Mouse (Mus musculus) cortical plate, adult 2 months (tissue): ENCODE results near the gene Swi5. TPM values are rescaled to one million over a fixed set of nuclear protein-coding genes. Genes with fewer than 3 reads are reported as not detected.

Source experiments
- H3K27ac ChIP-seq: fragments of 200-500 bp; 2 replicates; pipeline ENCODE4 v1.5.1; 2012; ENCODE audit warnings: low read length, control low read depth, inconsistent platforms; ENCODE audit not compliant: insufficient read depth
- H3K4me1 ChIP-seq: fragments of 200-500 bp; 2 replicates; pipeline ENCODE4 v1.6.1; 2011; ENCODE audit warnings: low read length; ENCODE audit not compliant: control insufficient read depth, insufficient read depth
- H3K4me3 ChIP-seq: fragments of 200-500 bp; 2 replicates; pipeline ENCODE4 v1.5.1; 2011; ENCODE audit warnings: mild to moderate bottlenecking, low read length, control low read depth; ENCODE audit not compliant: insufficient read depth
- CTCF ChIP-seq: fragments of 200-500 bp; IDR thresholded peaks from 2 replicates; pipeline ENCODE4 v1.5.1; 2011; ENCODE audit warnings: mild to moderate bottlenecking, control low read depth, low read length; ENCODE audit not compliant: insufficient read depth; ENCODE audit errors: extremely low read depth
- POLR2A ChIP-seq: fragments of 200-500 bp; IDR thresholded peaks from 2 replicates; pipeline ENCODE4 v1.6.1; 2011; ENCODE audit warnings: mild to moderate bottlenecking, low read length, control low read depth; ENCODE audit not compliant: insufficient read depth; ENCODE audit errors: extremely low read depth
- polyA plus RNA-seq: library from polyadenylated mRNA; depleted of rRNA; stranded (reverse); fragments of >200 nt; gene quantifications from 2 replicates; pipeline ENCODE4 v1.2.3, GENCODE M21; 2012

Swi5 gene
- polyA plus RNA-seq, 1 experiment, result 268 TPM

DNA sequence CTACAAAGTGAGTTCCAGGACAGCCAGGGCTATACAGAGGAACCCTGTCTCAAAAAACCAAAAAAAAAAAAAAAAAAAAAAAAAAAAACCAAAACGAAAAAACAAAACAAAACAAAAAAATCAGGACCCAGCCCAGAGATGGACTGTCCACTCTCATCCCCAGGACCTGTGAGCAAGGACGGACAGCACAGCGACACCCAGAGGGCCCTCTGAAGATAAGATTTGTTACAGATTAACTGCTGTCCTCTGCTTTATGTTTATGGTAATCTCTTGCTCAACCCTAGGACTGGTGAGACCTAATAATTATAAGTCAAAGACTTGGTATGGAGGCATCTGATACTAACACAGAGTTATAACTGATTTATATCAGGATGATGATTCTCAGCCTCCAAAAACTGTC, 12.1 kb downstream of the Swi5 start:
- H3K4me3 ChIP-seq, result no peak overlapping the region
- H3K4me1 ChIP-seq, result no peaks in the 10 kb centered on the region
- H3K27ac ChIP-seq, result no peak overlapping the region
- TF ChIP-seq POLR2A (no peak), CTCF (no peak)

DNA sequence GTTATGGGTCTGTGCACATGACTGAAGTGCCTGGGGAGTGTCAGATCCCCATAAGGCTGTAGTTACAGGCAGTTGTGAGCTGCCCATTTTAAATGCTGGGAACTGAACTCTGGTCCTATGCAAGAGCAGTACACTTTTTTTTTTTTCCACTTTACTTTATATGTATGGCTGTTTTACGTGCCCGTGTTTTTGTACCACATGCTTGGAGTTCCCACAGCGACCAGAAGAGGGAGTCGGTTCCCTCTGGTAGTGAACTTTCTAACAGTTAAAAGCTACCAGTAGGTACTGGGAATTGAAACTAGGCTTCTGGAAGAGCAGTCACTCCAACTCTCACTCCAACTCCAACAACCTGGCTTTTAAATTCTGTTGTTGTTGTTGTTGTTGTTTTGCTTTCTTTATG, 27.2 kb downstream of the Swi5 start:
- Histone ChIP-seq H3K4me3 (no peak overlapping the region; the same call in 1 of the 2 replicates), H3K27ac (no peak overlapping the region), H3K4me1 (no peaks in the 10 kb centered on the region; the same call in 1 of the 2 replicates)
- TF ChIP-seq CTCF, result peak; percentile 29; the same call in 1 of the 2 replicates
- no peak for TF ChIP-seq POLR2A

DNA sequence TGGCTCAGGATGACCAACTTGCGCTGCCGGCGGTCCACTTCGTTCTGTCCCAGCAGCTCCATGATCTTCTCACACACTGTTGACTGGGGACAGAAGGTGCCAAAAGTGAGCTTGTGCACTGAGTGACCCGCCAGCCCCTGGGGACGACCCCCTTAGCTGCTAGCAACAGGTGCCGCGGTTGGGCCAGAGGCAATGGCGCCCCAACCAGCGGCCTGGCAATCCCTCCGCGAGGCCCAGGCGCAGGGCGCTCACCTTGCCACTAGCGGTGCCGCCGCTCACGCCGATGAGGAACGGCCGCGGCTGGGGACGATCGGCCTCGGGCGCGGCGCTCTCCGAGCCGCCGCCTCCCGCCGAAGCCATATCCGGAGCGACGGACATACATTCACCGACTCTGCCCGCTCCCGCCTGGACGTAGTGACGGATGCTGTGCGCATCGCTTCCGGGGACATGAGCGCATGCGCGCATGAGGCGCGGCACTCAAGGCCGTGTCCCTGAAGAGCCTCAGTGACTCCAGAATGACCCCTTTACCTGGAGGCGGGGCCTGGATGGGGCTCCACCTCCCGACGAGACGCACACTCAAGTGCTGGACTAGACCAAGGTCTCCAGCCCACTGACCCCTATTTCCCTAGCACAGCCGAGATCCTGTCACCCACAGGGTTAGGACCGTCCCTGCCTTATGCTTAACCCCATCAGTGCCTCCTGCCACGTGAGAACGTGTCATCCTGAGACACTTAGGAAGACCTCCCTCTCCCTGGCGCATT, 28.0 kb downstream of the Swi5 start, which contains the start of gene Uck1:
Uck1 (minus strand) TSS at position 503 of the 761 bp plus-strand sequence.
- Histone ChIP-seq H3K27ac (peak within 1 kb of the TSS; percentile 20; the same call in 1 of the 2 replicates), H3K4me3 (peak within 1 kb of the TSS; percentile 55), H3K4me1 (no peaks in the 10 kb centered on the region; the same call in 1 of the 2 replicates)
- TF ChIP-seq POLR2A (peak; percentile 88), CTCF (no peak)

DNA sequence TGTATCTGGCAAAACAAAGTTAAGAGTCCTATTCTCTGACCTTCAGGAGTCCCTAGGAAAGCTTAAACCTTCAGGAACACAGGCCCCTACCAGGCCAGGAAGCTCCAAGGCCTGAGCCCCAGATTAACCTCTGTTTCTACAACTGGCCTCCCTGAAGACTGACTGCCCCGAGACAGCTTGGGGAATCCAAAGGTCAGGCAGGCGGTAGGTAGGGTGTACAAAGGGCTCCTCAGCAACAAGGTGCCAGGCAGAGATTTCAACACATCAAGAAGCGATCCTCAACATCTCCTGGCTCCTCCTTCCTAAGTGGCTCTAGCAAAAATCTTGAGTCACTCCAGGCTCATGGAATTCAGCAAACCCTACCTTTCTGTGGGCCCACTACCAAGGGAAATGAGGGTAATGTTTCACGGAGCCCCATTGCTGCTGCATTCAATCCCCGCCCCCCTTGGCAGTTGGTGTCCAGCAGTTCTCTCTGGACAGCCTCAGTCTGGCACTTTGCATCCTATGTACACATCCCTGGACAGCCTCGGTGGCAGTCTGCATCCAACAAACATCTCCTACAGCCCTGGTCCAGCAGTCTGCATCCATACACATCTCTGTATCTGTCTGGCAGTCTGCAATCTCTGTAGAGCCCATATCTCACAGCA, 28.9 kb downstream of the Swi5 start:
- H3K4me1 ChIP-seq, result no peaks in the 10 kb centered on the region; the same call in 1 of the 2 replicates
- peak overlapping the region; percentile 55 for H3K4me3 ChIP-seq
- TF ChIP-seq POLR2A (no peak), CTCF (no peak)
- H3K27ac ChIP-seq, result no peak overlapping the region

DNA sequence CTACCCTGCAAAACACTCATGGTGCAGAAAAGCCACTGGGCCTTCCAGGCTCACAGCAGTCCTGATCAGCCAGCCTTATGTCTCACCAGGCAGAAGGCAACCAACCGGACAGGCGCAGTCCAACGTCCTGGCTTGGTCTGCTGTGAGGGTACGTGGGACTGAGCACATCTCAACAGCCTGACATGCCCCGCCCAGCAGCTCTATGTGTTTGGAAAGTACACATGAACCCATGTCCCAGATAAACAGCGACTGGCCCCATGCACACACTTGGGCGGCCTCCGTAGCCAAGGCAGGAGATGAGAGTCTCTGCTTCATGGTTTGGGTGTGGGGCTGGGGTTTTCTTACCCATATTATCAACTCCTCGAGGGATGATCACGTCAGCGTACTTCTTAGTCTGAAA, 31.6 kb downstream of the Swi5 start:
- no peak overlapping the region for H3K27ac ChIP-seq
- no peak for TF ChIP-seq CTCF
- TF ChIP-seq POLR2A, result no peak
- no peak overlapping the region for H3K4me3 ChIP-seq
- no peaks in the 10 kb centered on the region; the same call in 1 of the 2 replicates for H3K4me1 ChIP-seq

DNA sequence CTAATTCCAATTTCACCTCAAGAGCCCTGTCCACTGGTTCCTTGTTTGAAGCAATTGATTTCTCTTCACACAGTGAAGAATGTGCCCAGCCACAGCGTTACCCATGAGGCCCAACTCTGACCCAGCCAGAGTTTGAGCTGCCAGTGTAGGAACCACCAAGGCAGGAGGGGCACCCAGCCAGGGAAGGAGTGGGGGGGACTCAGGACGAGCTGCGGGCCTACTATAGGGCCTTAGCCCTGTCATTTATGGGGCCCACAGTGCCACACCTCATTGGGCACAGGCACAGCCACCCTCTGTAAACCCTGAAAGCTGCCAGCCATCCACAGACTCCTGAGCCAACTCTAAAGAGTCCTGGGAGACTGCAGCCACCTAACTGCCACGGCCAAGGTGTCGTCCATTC, 33.3 kb downstream of the Swi5 start:
- Histone ChIP-seq H3K27ac (no peak overlapping the region), H3K4me3 (no peak overlapping the region), H3K4me1 (no peaks in the 10 kb centered on the region; the same call in 1 of the 2 replicates)
- TF ChIP-seq POLR2A (no peak), CTCF (no peak)

DNA sequence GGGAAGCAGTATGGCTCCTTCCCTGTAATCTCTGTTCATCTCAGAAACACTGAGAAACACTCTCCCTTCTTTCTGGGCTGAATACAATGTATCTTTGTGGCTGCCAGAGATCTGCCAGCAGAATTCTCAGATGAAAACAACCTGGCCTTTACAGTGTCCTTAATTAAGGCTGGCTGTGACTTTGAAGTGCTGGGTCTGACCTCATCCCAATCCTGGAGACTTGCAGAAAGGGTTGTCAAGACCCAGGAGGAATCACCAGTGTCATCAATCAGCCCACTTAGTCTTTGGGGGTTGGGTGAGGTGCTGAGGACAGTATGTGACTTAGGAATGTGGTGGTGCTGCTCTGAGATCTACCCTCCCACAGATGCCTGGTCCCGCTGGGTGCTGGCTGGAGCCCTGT, 34.5 kb downstream of the Swi5 start:
- H3K4me1 ChIP-seq, result no peaks in the 10 kb centered on the region
- H3K4me3 ChIP-seq, result no peak overlapping the region
- TF ChIP-seq POLR2A, result no peak
- TF ChIP-seq CTCF, result no peak
- no peak overlapping the region for H3K27ac ChIP-seq

DNA sequence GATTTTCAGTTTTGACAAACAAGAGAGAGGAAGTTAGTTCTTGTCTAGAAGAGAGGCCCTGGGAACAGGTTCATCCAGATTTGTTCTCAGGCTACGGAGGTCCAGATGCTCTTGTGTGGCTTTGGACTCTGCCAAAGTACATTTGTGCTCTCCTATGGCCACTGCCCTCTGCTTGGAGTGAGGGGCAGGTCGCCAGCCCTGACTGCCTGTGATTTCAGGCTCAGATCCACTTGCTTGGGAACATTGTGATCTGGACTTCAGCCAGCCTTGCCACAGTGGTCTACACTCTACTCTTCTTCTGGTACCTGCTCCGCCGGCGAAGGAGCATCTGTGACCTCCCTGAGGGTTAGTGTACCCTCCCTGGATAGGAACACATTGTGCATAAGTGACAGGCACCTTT, 35.2 kb downstream of the Swi5 start:
- Histone ChIP-seq H3K4me1 (no peaks in the 10 kb centered on the region), H3K4me3 (no peak overlapping the region), H3K27ac (no peak overlapping the region)
- TF ChIP-seq POLR2A (no peak), CTCF (no peak)

DNA sequence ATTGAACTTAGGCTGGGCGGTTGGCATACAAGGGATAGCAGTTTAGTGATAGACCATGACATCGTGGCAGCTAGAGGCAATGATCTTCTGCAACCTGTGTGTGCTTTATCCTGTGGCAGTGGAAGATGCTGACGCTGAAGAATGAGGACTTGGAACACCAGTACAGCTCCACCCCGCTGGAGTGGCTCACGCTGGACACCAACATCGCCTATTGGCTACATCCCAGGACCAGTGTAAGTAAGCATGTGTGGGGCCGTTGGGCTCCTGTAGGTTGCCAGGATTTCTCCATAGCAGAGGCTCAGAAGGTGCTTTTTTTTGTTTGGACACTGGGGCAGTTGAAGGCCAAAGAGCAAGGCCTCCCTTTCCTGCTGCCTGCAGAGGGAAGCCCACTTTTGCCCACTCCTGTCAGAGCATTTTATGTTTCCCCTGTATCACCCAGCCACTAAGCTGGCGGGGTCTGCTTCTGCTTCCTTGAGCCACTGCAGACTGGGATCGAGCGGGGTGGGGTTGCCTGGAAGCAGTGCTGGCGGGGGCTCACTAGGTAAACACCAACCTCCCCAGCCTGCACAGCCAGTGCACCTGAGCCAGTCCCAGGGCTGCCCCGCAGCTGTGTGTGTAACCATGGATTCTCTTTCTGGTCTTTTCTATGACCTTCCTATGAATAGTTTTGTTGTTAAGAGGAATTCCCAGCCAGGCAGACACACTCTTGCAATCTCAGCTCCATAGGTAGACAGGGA, 35.9 kb downstream of the Swi5 start:
- Histone ChIP-seq H3K4me1 (no peaks in the 10 kb centered on the region), H3K27ac (no peak overlapping the region), H3K4me3 (no peak overlapping the region)
- TF ChIP-seq POLR2A, result no peak
- TF ChIP-seq CTCF, result no peak
